Mouse (Mus musculus): ENCODE measurements around the gene Blnk.

DNA sequence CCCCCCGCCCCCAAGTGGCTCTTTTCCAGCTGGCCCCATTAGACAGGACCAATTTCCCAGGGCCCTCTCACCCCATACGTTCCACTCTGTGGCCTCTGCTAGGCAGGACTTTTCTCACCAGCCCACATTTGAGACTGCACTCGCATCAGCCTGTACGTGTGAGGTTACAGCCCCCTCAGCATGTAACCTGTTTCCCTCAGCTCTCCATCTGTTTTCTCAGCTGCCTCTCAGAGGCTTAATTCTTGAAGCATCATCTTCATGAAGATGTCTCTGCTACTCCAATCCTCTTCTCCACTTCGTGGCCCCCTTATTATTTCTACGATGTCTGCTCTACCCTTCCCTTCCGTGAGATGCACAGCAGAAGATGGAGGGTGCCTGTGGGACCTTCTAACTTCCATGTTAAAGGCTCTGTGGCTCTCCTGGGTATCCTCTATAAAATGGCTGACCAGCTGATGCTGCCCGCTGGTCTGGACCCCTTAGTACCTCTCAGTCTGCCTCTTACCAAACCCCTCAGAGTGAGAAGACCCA lies 1.8 kb downstream of the Blnk start:
- TF ChIP-seq CTCF (IDR thresholded peaks at IDR 0.05; ENCODE audit: low read depth) (no peak), EP300 (optimal IDR thresholded peaks at IDR 0.05) (no peak)
